Mouse (Mus musculus): ENCODE data around the gene Lrch4.

DNA sequence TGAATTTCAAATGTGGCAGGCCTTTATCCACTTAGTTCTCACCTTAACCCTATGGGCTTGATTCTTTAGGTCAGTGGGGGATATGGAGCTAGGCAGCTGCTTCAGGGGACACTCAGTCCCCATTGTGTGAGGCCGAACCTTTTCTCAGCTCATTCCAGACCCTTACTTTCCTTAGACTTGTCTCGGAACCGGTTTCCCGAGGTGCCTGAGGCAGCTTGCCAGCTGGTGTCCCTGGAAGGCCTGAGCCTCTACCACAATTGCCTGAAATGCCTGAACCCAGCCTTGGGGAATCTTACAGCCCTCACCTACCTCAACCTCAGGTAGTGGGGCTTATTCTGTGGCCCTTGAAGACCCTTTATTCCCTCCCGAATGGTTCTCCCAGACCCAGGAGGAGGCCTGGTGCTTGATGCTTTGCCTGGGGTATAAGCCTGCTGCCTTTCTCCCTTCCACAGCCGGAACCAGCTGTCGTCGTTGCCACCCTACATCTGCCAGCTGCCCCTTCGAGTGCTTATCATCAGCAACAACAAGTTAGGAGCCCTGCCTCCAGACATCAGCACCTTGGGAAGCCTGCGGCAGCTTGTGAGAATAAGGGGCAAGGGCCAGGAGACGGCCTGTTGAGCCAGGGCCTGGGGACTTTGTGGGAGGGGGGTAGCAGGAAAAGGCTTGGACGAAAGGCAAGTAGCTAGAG, 4.6 kb downstream of the Lrch4 start:
- TF ChIP-seq FLI1 (IDR thresholded peaks at IDR 0.05; ENCODE audit: low read length): no peak
- no peak for TF ChIP-seq GATA1 (IDR thresholded peaks at IDR 0.05; ENCODE audit: borderline replicate concordance, low read length)

All from megakaryocyte, embryonic 14.5 days (primary cell).